Mouse (Mus musculus): ENCODE measurements around the gene Nop56.

The Nop56 gene

DNA sequence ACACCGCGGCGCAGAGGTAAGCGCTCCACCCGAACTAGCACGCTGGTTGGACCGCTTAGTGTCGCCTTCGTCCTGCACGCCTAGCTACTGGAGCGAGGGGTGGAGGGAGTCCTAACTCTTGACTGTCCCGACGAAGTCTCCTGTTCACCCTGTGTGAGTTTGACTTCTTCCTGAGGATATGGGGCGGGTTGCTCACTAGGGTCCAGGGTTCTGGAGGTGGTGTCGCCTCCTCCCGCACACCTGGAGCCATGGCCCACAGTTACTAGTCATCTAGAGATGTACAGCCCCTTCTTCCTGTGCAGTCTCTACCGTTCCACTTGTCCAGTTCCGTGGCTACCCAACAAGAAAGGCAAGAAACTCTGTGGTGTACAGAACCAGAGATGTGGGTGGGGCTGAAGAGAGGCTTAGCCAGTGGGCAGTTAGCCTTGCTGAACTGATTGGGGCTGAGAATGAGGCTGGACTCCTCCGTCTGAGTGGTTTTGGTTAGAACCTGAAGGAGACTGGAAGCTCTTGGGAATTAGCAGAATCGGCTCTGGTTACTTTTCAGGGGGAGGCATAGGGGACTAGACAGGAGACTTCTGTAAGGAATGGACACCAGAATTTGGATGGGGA lies 22.0 kb downstream of the Nop56 start:
- no peak for DNase-seq

GRCm38 (mm10) chr2:130297580-130297979 lies 23.4 kb downstream of the Nop56 start:
- DNase-seq: no peak

- DNase-seq: no peak
Observed at GRCm38 (mm10) chr2:130303014-130303413, 28.8 kb downstream of the Nop56 start.

DNA sequence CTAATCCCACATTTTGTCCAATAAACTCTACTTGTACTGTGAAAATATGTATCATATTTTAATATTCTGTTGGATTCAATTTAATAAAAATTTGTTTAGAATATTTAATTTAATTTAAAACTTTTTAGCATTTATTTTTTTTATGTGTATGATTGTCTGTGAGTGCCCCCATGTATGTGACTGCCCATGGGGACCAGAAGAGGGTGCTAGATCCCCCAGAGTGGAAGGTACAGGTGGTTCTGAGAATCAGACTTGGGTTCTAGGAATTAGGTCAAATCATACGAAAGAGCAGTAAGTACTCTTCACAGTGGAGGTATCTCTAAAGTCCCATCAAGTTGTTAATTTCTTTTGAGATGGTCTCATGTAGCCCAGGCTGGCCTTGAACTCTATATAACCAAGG lies 52.8 kb downstream of the Nop56 start:
- no peak for DNase-seq

Measured in right cerebral cortex, postnatal 25 days (tissue).